Mouse (Mus musculus) neutrophil, adult 5-6 weeks (primary cell): Measurements from ENCODE around the gene Olfr1137. TPM values are rescaled to one million over a fixed set of nuclear protein-coding genes. Genes with fewer than 3 reads are reported as not detected.

Experiments
- ATAC-seq: fragments of 151-379, 151-347 bp; 2 replicates; pipeline ENCODE4 v1.8.0; 2017; ENCODE audit warnings: mild to moderate bottlenecking, moderate TSS enrichment; ENCODE audit not compliant: insufficient number of reproducible peaks, poor library complexity, low FRiP score, severe bottlenecking; ENCODE audit errors: extremely low read depth
- total RNA-seq: library from RNA; stranded (forward); fragments of 200-1000 nt; gene quantifications from 2 replicates; pipeline ENCODE4 v1.2.3, GENCODE M21; 2017

The Olfr1137 gene
- total RNA-seq = not detected in 2 replicates

- no peak for ATAC-seq
These were observed at the start of gene Olfr1137 for GRCm38 (mm10) chr2:87713079-87713478. Gene Olfr1137 (minus strand): TSS chr2:87713179.

GRCm38 (mm10) chr2:87753891-87754290 is 40.9 kb upstream of the Olfr1137 start, which contains the start of gene Olfr1141:
Gene Olfr1141 (minus strand): TSS chr2:87753991.
- ATAC-seq = no peak

- no peak for ATAC-seq
These were observed 30.5 kb upstream of the Olfr1137 start, which contains the start of gene Olfr1140 for GRCm38 (mm10) chr2:87743452-87743851. Gene Olfr1140 (plus strand): TSS chr2:87743752.

GRCm38 (mm10) chr2:87739878-87740277 is 26.9 kb upstream of the Olfr1137 start, which contains the start of gene Olfr1138:
Gene Olfr1138 (minus strand): TSS chr2:87739978.
- ATAC-seq = no peak

GRCm38 (mm10) chr2:87693847-87694246 is 19.1 kb downstream of the Olfr1137 start, which contains the start of gene Olfr1136:
Gene Olfr1136 (minus strand): TSS chr2:87693947.
- ATAC-seq = no peak

GRCm38 (mm10) chr2:87673564-87673963 is 39.4 kb downstream of the Olfr1137 start, which contains the start of gene Olfr1135:
Gene Olfr1135 (minus strand): TSS chr2:87673664.
- ATAC-seq = no peak

Other genes starting within 250 kb of the Olfr1137 start
- gene Pramel7, start 216.1 kb downstream of the Olfr1137 start, total RNA-seq = not detected in 2 replicates
- not detected in 2 replicates for gene Pramel6, start 206.6 kb downstream of the Olfr1137 start, total RNA-seq
- not detected in 2 replicates for gene Olfr153, start 181.4 kb downstream of the Olfr1137 start, total RNA-seq
- gene Olfr1128, start 167.6 kb downstream of the Olfr1137 start, total RNA-seq = not detected in 2 replicates
- gene Olfr1129, start 139.3 kb downstream of the Olfr1137 start, total RNA-seq = not detected in 2 replicates
- gene Olfr1130, start 107.0 kb downstream of the Olfr1137 start, total RNA-seq = not detected in 2 replicates
- 0.49 TPM in 1 of 2 replicates, not detected in the other for gene Olfr1131, start 86.1 kb downstream of the Olfr1137 start, total RNA-seq
- 0.12 TPM in 1 of 2 replicates, not detected in the other for gene Olfr1132, start 75.6 kb downstream of the Olfr1137 start, total RNA-seq
- not detected in 2 replicates for gene Olfr1133, start 65.8 kb downstream of the Olfr1137 start, total RNA-seq
- gene Olfr1134, start 54.7 kb downstream of the Olfr1137 start, total RNA-seq = not detected in 2 replicates
- gene Olfr1135, start 39.5 kb downstream of the Olfr1137 start, total RNA-seq = not detected in 2 replicates
- not detected in 2 replicates for gene Olfr1136, start 19.2 kb downstream of the Olfr1137 start, total RNA-seq
- not detected in 2 replicates for gene Olfr1138, start 26.8 kb upstream of the Olfr1137 start, total RNA-seq
- not detected in 2 replicates for gene Olfr1140, start 30.6 kb upstream of the Olfr1137 start, total RNA-seq
- not detected in 2 replicates for gene Olfr1141, start 40.8 kb upstream of the Olfr1137 start, total RNA-seq
- gene Olfr152, start 66.3 kb upstream of the Olfr1137 start, total RNA-seq = not detected in 2 replicates
- gene Olfr1143, start 87.4 kb upstream of the Olfr1137 start, total RNA-seq = not detected in 2 replicates
- gene Olfr1145, start 96.6 kb upstream of the Olfr1137 start, total RNA-seq = not detected in 2 replicates
- gene Olfr1148, start 117.4 kb upstream of the Olfr1137 start, total RNA-seq = not detected in 2 replicates
- gene Olfr1150-ps1, start 130.8 kb upstream of the Olfr1137 start, total RNA-seq = not detected in 2 replicates
- not detected in 2 replicates for gene Olfr1151, start 142.7 kb upstream of the Olfr1137 start, total RNA-seq
- gene Olfr1152, start 153.3 kb upstream of the Olfr1137 start, total RNA-seq = not detected in 2 replicates
- not detected in 2 replicates for gene Olfr1153, start 181.8 kb upstream of the Olfr1137 start, total RNA-seq
- gene Olfr1154, start 192.0 kb upstream of the Olfr1137 start, total RNA-seq = not detected in 2 replicates
- not detected in 2 replicates for gene Olfr1155, start 232.0 kb upstream of the Olfr1137 start, total RNA-seq
- 0.12 TPM in 1 of 2 replicates, not detected in the other for gene Olfr1156, start 239.9 kb upstream of the Olfr1137 start, total RNA-seq